Mouse (Mus musculus): ENCODE measurements at regions not wholly inside any gene's neighbourhood (a gene's known extent, or its start where the extent isn't known, plus 50 kb on each side); places are given as distances from the start of the nearest gene placed in this dataset.

DNA sequence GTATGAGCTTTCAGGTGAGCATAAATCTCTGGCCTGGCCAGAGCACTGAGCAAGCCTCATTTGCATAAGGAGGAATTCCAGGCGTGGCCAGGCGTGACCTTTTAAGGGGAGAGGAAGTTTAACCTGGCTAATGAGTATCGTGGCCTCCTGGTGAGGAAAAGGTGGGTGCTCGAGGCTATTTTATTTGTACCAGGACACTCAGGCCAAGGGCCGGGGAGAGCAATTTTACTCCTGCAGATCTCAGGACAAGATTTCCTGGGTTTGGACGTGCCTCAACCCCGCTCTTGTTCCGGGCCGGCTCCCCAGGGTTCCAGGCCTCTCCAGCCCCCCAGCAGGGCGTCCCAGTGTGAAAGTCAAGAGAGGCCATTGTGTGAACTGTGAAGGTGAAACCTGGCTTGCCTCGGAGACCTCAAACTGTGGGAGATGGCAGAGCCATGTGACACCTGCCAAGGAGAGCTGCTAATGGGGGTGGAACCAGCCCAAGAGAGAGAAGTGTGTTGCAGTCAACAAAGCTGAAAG is 54.3 kb upstream of the Hs6st1 start:
- H3K27me3 ChIP-seq (ENCODE audit: control insufficient read depth, insufficient read depth, low read length, poor library complexity, severe bottlenecking) = no peaks in the 10 kb centered on the region
- TF ChIP-seq EP300 (IDR thresholded peaks at IDR 0.05; ENCODE audit: insufficient read depth, low read depth, low read length) (peak; percentile 93), POLR2A (IDR thresholded peaks at IDR 0.05; ENCODE audit: insufficient read depth, low read length) (no peak)
- H3K27ac ChIP-seq (ENCODE audit: insufficient read depth, low read length) = peak overlapping the region; percentile 99

DNA sequence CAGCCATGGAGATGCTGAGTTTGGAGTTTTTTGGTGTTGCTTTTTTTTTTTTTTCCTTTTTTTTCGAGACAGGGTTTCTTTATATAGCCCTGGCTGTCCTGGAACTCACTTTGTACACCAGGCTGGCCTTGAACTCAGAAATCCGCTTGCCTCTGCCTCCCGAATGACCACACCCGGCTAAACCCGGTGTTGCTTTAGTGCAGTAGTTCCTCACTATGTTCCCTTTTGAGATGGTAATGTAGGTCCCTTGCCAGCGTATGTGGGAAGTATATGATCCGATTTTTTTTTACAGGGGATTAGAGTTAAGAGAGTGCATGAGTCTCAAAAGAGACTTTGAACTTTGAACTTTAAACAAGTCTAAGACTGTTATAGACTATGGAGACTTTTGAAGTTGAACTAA is 53.8 kb upstream of the Hs6st1 start:
- Histone ChIP-seq H3K4me3 (ENCODE audit: low read depth, low read length) (no peak overlapping the region), H3K36me3 (ENCODE audit: control insufficient read depth, insufficient read depth, low read length, poor library complexity, severe bottlenecking) (no peaks in the 10 kb centered on the region), H3K4me1 (ENCODE audit: control insufficient read depth, insufficient read depth, low read length) (peaks cover 12% of the 10 kb centered on the region), H3K27ac (ENCODE audit: insufficient read depth, low read length) (peak overlapping the region; percentile 99), H3K27me3 (ENCODE audit: control insufficient read depth, insufficient read depth, low read length, poor library complexity, severe bottlenecking) (no peaks in the 10 kb centered on the region), H3K9me3 (replicated peaks; ENCODE audit: control insufficient read depth, insufficient read depth, low read length, poor library complexity, severe bottlenecking) (peaks cover 2% of the 10 kb centered on the region; the same call in 1 of the 2 replicates), H3K9ac (ENCODE audit: low read depth, poor library complexity, severe bottlenecking) (no peak overlapping the region)
- TF ChIP-seq CTCF (IDR thresholded peaks at IDR 0.05; ENCODE audit: low read depth, low read length) (no peak), EP300 (IDR thresholded peaks at IDR 0.05; ENCODE audit: insufficient read depth, low read depth, low read length) (no peak), POLR2A (IDR thresholded peaks at IDR 0.05; ENCODE audit: insufficient read depth, low read length) (no peak)

More for the DNA sequence above, 54.3 kb upstream of the Hs6st1 start:
- no peaks in the 10 kb centered on the region for H3K36me3 ChIP-seq (ENCODE audit: control insufficient read depth, insufficient read depth, low read length, poor library complexity, severe bottlenecking)
- H3K4me3 ChIP-seq (ENCODE audit: low read depth, low read length) = no peak overlapping the region
- no peaks in the 10 kb centered on the region for H3K9me3 ChIP-seq (replicated peaks; ENCODE audit: control insufficient read depth, insufficient read depth, low read length, poor library complexity, severe bottlenecking)
- peaks cover 12% of the 10 kb centered on the region for H3K4me1 ChIP-seq (ENCODE audit: control insufficient read depth, insufficient read depth, low read length)
- no peak overlapping the region for H3K9ac ChIP-seq (ENCODE audit: low read depth, poor library complexity, severe bottlenecking)

- Histone ChIP-seq H3K4me3 (ENCODE audit: low read depth, low read length) (no peak overlapping the region), H3K27me3 (ENCODE audit: control insufficient read depth, insufficient read depth, low read length, poor library complexity, severe bottlenecking) (no peaks in the 10 kb centered on the region), H3K9ac (ENCODE audit: low read depth, poor library complexity, severe bottlenecking) (peak overlapping the region; percentile 42), H3K9me3 (replicated peaks; ENCODE audit: control insufficient read depth, insufficient read depth, low read length, poor library complexity, severe bottlenecking) (peaks cover 4% of the 10 kb centered on the region; the same call in 1 of the 2 replicates), H3K36me3 (ENCODE audit: control insufficient read depth, insufficient read depth, low read length, poor library complexity, severe bottlenecking) (no peaks in the 10 kb centered on the region), H3K4me1 (ENCODE audit: control insufficient read depth, insufficient read depth, low read length) (peaks cover 12% of the 10 kb centered on the region), H3K27ac (ENCODE audit: insufficient read depth, low read length) (peak overlapping the region; percentile 96)
- TF ChIP-seq POLR2A (IDR thresholded peaks at IDR 0.05; ENCODE audit: insufficient read depth, low read length) (no peak), CTCF (IDR thresholded peaks at IDR 0.05; ENCODE audit: low read depth, low read length) (no peak), EP300 (IDR thresholded peaks at IDR 0.05; ENCODE audit: insufficient read depth, low read depth, low read length) (peak; percentile 78; the same call in 1 of the 2 replicates)
These were observed 53.0 kb upstream of the Hs6st1 start for GRCm38 (mm10) chr1:36015210-36015609.

- Histone ChIP-seq H3K36me3 (ENCODE audit: control insufficient read depth, insufficient read depth, low read length, poor library complexity, severe bottlenecking) (no peaks in the 10 kb centered on the region), H3K27me3 (ENCODE audit: control insufficient read depth, insufficient read depth, low read length, poor library complexity, severe bottlenecking) (no peaks in the 10 kb centered on the region), H3K4me1 (ENCODE audit: control insufficient read depth, insufficient read depth, low read length) (peaks cover 12% of the 10 kb centered on the region), H3K27ac (ENCODE audit: insufficient read depth, low read length) (peak overlapping the region; percentile 99), H3K9me3 (replicated peaks; ENCODE audit: control insufficient read depth, insufficient read depth, low read length, poor library complexity, severe bottlenecking) (peaks cover 4% of the 10 kb centered on the region; the same call in 1 of the 2 replicates), H3K9ac (ENCODE audit: low read depth, poor library complexity, severe bottlenecking) (peak overlapping the region; percentile 81), H3K4me3 (ENCODE audit: low read depth, low read length) (no peak overlapping the region)
- no peak for TF ChIP-seq CTCF (IDR thresholded peaks at IDR 0.05; ENCODE audit: low read depth, low read length)
- no peak for TF ChIP-seq POLR2A (IDR thresholded peaks at IDR 0.05; ENCODE audit: insufficient read depth, low read length)
- TF ChIP-seq EP300 (IDR thresholded peaks at IDR 0.05; ENCODE audit: insufficient read depth, low read depth, low read length) = no peak
These were observed 51.6 kb upstream of the Hs6st1 start for GRCm38 (mm10) chr1:36016566-36016965.

GRCm38 (mm10) chr1:36017061-36017461 is 51.1 kb upstream of the Hs6st1 start:
- H3K9me3 ChIP-seq (replicated peaks; ENCODE audit: control insufficient read depth, insufficient read depth, low read length, poor library complexity, severe bottlenecking) = peaks cover 4% of the 10 kb centered on the region; the same call in 1 of the 2 replicates
- peak overlapping the region; percentile 99 for H3K27ac ChIP-seq (ENCODE audit: insufficient read depth, low read length)
- no peaks in the 10 kb centered on the region for H3K27me3 ChIP-seq (ENCODE audit: control insufficient read depth, insufficient read depth, low read length, poor library complexity, severe bottlenecking)
- no peaks in the 10 kb centered on the region for H3K36me3 ChIP-seq (ENCODE audit: control insufficient read depth, insufficient read depth, low read length, poor library complexity, severe bottlenecking)
- TF ChIP-seq EP300 (IDR thresholded peaks at IDR 0.05; ENCODE audit: insufficient read depth, low read depth, low read length) (peak; percentile 99), CTCF (IDR thresholded peaks at IDR 0.05; ENCODE audit: low read depth, low read length) (no peak), POLR2A (IDR thresholded peaks at IDR 0.05; ENCODE audit: insufficient read depth, low read length) (no peak)
- H3K9ac ChIP-seq (ENCODE audit: low read depth, poor library complexity, severe bottlenecking) = peak overlapping the region; percentile 81
- peaks cover 12% of the 10 kb centered on the region for H3K4me1 ChIP-seq (ENCODE audit: control insufficient read depth, insufficient read depth, low read length)
- H3K4me3 ChIP-seq (ENCODE audit: low read depth, low read length) = no peak overlapping the region

DNA sequence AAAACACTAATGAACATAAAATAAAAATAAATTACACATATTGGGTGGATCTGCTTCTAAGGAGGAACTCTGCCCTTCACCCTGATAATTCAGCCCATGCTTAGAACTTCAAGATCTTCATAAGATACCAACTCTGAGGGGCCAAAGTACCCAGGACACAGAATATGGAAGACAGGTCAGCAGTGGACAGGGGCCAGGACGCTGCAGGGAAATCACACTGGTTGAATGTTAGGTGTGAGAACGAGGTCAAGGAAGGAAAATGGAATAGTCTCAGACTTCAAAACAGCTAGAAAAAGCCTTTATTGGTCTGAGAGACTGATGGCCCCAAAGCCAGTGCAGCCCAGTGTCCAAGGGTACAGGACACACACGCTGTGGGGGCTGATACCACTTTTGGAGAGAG is 50.5 kb upstream of the Hs6st1 start:
- peaks cover 4% of the 10 kb centered on the region; the same call in 1 of the 2 replicates for H3K9me3 ChIP-seq (replicated peaks; ENCODE audit: control insufficient read depth, insufficient read depth, low read length, poor library complexity, severe bottlenecking)
- no peak overlapping the region for H3K4me3 ChIP-seq (ENCODE audit: low read depth, low read length)
- peak overlapping the region; percentile 99 for H3K27ac ChIP-seq (ENCODE audit: insufficient read depth, low read length)
- no peak for TF ChIP-seq CTCF (IDR thresholded peaks at IDR 0.05; ENCODE audit: low read depth, low read length)
- no peak for TF ChIP-seq EP300 (IDR thresholded peaks at IDR 0.05; ENCODE audit: insufficient read depth, low read depth, low read length)
- no peak for TF ChIP-seq POLR2A (IDR thresholded peaks at IDR 0.05; ENCODE audit: insufficient read depth, low read length)
- peaks cover 12% of the 10 kb centered on the region for H3K4me1 ChIP-seq (ENCODE audit: control insufficient read depth, insufficient read depth, low read length)
- peak overlapping the region; percentile 60 for H3K9ac ChIP-seq (ENCODE audit: low read depth, poor library complexity, severe bottlenecking)
- H3K36me3 ChIP-seq (ENCODE audit: control insufficient read depth, insufficient read depth, low read length, poor library complexity, severe bottlenecking) = no peaks in the 10 kb centered on the region
- no peaks in the 10 kb centered on the region for H3K27me3 ChIP-seq (ENCODE audit: control insufficient read depth, insufficient read depth, low read length, poor library complexity, severe bottlenecking)

Data from ES-Bruce4 (cell line).